Mouse (Mus musculus): Measurements from ENCODE around the gene Mmaa. TPM values are rescaled to one million over a fixed set of nuclear protein-coding genes. Genes with fewer than 3 reads are reported as not detected.

Mmaa gene
- polyA plus RNA-seq, 1 experiment = 0.39 TPM

DNA sequence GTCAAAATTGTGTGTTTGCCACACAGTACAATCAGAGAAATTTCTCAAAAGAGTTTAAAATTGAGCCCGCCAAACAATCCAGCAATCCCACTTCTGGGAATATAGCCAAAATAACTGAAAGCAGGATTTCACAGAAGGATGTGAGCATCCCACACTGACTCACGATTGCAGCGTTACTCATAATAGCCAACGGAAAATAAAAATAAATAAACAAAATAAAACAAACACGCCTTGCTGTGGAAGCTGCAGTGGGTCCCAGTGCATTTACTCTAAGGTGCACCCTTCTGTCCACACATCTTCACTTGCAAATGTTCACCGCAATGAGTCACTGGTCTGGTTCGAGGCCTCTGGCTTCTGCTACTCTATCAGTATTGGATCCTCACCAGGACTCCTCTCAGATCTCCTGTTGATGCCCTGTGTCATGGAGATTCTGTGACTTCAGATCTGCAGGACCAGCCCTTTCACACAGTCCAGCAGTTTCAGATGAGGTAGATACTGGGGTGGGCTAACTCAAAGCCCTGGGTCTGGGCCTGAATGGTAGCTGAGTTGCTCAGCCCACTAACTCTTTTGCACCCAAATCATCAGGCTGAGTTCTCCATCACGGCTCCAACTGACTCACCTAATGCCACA is 38.5 kb downstream of the Mmaa start:
- TF ChIP-seq GATA1 (IDR thresholded peaks at IDR 0.05; ENCODE audit: low read length) = no peak

DNA sequence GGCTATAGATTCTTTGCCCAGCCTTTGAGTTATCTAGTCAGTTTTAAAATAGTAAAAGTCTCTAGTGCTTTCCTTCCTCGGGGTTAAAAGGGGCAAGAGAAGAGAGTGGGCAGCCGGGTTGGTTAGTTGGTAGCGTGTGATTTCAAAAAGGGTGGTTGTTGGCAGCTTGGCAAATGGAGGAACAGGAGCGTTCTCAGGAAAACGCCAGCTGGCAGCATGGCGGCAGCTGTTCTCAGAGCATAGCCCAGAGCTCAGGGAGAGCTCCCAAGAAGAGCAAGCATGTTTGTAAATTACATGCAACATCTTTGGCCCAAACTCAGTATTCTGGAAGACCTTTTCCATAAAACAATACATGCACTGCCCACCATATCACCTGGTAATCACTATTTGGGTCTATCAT is 41.0 kb downstream of the Mmaa start:
- no peak for TF ChIP-seq GATA1 (IDR thresholded peaks at IDR 0.05; ENCODE audit: low read length)

DNA sequence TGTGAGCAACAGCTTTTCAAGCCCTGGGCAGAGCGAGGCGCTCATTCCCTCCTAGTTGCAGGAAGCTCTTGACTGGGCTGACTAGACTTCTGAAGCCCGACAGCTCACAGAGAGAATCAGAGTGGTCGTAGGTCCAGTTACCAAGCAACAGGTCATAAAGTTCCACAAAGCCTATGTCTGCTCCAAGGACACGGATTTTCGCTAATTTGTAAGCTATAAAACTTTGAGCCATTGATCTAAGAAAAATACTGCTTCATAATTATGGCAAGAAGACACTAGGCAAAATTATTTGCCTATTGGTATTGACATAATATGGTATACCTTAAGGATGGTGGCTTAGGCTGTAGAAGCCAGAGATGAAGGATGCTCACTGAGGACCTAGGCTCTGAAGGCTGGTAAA is 46.3 kb downstream of the Mmaa start, which contains the start of gene 1700011L22Rik:
Gene 1700011L22Rik (minus strand): TSS at position 101 of the 400 bp plus-strand sequence.
- TF ChIP-seq GATA1 (IDR thresholded peaks at IDR 0.05; ENCODE audit: low read length) = no peak

DNA sequence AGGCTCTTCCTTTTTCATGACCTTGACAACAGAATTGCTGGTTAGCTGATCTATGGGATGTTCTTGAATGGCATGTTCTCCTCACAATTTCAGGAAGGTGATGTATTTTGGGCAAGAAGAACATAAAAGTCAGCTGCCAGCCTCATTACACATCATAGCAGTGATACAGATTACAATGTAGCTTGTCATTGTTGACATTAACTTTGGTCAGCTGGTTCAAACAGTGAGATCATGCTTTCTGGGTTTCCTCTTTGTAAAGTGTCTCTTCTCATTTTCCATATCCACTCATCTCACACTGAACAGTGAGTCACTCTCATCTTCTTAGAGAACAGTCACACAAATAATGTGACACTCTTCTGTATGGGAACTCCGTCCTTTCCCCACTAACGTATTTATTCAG is 51.3 kb downstream of the Mmaa start:
- no peak for TF ChIP-seq GATA1 (IDR thresholded peaks at IDR 0.05; ENCODE audit: low read length)

DNA sequence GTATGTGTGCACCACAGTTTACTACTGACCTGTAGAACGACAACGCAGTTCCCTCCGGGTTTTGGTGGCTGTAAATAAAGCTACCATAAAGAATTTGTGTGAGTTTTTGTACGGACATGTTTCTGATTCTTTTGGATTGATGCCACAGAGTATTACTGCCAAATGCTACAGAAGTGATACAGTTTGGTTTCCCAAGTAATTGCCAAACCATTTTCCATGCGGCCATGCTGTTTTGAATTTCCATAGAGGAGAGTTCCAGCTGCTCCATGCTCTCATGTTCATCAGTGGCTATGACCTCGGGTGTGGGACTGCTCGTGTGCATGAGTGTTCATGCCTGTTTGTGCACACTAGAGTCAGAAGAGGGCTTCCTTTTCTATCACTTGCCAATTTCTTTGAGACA is 54.7 kb downstream of the Mmaa start:
- TF ChIP-seq GATA1 (IDR thresholded peaks at IDR 0.05; ENCODE audit: low read length) = no peak

DNA sequence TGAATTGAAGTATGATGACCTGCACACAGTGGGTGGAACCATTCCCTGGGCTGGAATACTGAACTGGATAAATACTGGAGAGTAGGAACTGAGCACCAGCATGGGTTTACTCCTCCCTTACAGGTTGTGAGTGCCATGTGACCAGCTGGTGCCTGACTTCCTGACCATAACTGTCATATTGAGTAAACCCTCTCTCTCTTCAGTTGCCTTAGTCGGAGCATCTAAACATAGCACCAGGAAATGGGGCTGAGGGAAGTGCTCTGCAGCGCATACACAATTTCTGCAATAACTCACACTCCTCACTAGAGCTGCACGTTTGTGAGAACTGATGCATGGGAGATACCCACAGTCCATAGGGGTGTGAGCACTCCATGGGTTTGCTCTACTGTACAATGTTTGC is 55.4 kb downstream of the Mmaa start:
- no peak for TF ChIP-seq GATA1 (IDR thresholded peaks at IDR 0.05; ENCODE audit: low read length)

DNA sequence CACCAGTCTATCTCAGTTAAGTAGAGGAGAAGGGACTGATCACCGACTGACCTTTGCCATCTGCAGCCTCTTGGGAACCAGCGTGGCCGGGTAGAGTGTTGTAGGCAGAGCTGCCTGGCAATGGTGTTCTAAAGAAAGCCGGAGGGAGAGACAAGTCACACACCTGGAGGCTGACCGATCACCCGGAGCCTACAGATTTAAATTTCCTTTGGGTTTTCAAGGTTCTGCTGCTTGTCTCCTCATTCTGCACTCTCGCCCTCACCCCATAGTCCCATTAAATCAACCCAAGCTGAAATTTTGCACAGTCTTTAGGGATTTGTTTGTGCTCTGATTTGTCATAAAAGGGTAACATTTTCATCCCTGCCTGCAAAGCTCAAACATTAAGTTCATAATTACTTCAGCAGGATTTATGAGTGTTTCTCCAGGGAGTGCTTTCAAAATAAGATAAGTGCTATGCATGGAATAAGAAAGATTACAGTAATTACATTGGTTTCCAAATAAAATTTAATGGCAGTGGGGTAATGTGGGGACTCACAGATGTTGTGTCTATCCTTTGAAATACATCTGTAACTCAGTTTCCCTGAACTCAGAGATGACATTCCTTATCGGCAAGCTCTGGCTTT is 65.4 kb downstream of the Mmaa start:
- no peak for TF ChIP-seq GATA1 (IDR thresholded peaks at IDR 0.05; ENCODE audit: low read length)

DNA sequence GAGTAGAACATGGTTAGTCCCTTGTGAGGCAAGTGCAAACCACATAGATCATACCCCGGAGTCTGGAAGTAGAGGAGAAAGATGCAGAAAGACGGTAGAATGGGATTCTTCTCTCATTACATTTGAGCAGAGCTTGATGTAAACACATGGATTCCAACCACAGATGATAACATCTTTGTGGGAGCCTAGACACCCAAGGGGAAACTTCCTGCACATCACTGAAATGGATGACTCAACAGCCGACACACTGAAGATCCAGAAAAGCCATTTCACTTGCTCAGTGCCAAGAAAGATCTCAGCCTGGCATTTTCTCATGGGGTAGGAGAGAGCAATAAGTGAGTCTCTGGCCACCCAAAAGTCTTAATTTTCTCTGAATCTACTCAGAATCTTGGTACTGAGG is 66.8 kb downstream of the Mmaa start:
- no peak for TF ChIP-seq GATA1 (IDR thresholded peaks at IDR 0.05; ENCODE audit: low read length)

DNA sequence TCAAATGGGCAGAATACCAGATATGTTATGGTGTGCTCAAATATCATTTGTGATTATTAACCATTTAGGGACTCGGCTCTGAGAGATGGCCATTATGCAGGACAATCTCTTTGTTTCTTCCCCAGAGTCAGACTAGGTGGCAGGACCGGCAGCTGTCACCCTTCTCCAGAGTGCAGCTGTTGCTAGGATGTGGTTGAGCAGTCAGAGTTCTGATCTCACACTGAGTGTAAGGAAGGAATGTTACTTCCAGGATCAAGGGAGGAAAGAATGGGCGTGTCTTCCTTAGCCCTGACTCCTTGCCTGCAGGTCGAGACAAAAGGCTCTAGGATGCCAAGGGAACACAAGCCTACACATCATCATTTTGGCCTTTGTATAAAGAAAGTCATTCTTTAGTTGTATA is 67.5 kb downstream of the Mmaa start:
- no peak for TF ChIP-seq GATA1 (IDR thresholded peaks at IDR 0.05; ENCODE audit: low read length)

DNA sequence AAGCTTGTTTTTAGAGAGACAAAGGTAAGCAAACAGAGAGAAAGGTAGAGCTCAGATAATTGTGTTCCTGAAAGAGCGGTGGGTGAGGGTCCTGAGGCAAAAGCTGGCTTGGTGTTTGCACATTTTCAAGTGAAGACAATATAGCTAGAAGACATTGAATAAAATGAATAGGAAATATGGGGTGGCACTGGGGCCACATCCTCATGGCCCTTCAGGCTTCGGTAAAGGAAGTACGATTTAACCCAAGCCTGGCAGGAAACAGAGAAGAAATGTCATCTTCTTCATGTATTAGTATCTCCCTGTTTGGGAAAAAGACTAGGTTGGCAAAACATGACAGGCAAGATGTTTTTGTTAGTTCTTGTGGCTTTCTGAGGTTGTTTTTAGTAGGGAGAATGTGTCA is 68.7 kb downstream of the Mmaa start:
- TF ChIP-seq GATA1 (IDR thresholded peaks at IDR 0.05; ENCODE audit: low read length) = no peak

DNA sequence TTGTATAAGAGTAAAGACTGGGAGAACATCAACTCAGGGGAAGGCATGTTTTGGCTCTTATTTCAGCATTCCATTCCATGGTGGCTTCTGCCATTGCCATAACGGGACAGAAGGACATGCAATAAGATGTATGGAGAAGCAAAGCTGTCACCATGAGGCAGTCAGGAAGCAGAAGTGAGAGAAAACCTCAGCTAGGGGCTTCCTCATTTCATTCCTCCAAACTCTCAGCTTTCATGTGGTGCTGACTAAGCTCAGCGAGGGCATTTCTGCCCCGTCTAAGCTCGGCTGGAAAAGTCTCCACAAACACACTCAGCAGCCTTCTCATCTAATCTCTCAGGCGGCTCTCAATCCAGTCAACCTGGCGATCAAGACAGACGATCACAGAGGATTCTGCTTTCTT is 69.2 kb downstream of the Mmaa start:
- no peak for TF ChIP-seq GATA1 (IDR thresholded peaks at IDR 0.05; ENCODE audit: low read length)

DNA sequence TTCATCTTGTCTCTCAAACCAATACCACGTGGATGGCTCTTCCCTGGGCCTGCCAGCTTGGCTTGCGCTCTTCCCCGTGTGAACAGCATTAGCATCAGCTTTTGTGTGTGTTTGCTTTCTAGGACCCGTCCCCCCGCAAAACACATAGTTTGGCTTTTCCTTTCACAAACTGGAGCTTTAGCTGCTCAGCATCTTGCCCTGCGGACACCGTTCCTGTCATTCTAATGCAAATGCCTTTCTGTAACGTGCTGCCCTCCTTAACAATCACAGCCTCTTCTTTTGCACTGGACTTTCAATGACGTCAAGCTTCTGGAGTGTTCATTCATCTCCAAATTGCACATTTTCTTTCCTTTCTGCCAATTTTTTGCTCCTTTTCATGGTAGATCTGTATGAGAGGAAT is 70.4 kb downstream of the Mmaa start:
- TF ChIP-seq GATA1 (IDR thresholded peaks at IDR 0.05; ENCODE audit: low read length) = no peak

DNA sequence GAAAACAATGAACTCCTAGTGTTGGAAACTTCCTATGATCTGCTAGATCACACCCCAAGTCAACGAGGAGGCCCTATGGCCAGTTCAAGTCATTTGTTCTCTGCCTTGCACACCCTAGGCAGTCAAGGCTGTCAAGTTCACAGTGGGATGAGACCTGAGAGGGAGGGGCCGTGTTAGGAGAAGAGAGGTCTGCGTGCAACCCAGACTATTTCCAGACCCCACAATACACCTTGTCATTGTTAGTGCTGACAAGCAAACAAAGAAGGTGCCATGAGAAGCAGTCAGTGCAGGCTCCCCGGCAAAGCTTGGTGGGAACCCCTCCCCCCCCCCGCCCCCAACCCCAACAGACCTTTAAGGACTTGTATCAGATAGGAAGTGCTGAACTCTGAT is 72.0 kb downstream of the Mmaa start:
- TF ChIP-seq GATA1 (IDR thresholded peaks at IDR 0.05; ENCODE audit: low read length) = no peak

DNA sequence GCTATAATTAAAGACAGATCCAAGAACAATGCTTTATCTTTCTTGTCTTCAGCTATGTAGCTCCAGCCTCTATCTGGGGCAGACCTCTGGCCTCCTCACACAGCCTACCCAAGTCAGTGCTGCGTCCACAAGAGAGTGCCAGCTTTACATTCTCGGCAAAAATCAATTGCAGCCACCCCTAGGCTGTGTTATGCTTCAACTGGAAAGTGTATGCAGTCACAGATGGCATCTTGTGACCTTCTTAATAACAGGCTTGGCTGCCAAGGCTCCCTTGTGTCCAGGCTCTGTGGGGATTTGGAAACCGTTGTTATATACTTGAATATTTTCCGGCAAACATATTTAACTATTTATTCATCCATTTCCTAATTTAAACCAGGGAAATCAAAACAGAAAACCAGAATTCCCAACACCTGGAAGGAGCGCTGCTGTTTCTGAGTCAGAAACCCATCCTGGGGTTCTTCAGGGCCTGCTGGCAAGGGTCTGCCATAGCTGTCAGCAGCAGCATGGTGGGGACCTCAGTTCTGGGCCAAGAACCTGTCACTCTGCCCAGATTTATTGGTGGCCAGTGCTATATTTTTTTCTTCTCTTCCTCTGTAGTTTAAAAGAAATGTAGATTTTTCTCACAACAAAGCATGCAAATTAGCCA is 72.5 kb downstream of the Mmaa start:
- TF ChIP-seq GATA1 (IDR thresholded peaks at IDR 0.05; ENCODE audit: low read length) = no peak

Other genes starting within 250 kb of the Mmaa start
- gene 1700011L22Rik, start 46.4 kb downstream of the Mmaa start, polyA plus RNA-seq (2012) = not detected in 2 replicates
- gene Smad1, start 104.6 kb upstream of the Mmaa start, polyA plus RNA-seq (2012) = 0.51 and 0.94 TPM in 2 replicates

Measured in G1E-ER4 (cell line).